Mouse (Mus musculus): ENCODE data around the gene Arih1. TPM values are rescaled to one million over a fixed set of nuclear protein-coding genes. Genes with fewer than 3 reads are reported as not detected.
A peak's percentile ranks its signal among the peaks of the same experiment; 100 is the strongest.

The Arih1 gene
- polyA plus RNA-seq, 1 experiment from 2014 or later, result 14.0 TPM

- peaks cover 18% of the 10 kb centered on the region for H3K36me3 ChIP-seq
- no peak overlapping the region for H3K27ac ChIP-seq (replicated peaks)
- no peak for ATAC-seq (ENCODE audit: extremely low read depth, insufficient number of reproducible peaks, low FRiP score, low TSS enrichment)
- no peaks in the 10 kb centered on the region for H3K27me3 ChIP-seq (replicated peaks)
- peaks cover 35% of the 10 kb centered on the region for H3K4me1 ChIP-seq
- H3K4me3 ChIP-seq, result no peak overlapping the region
- 62% methylated on average over 4 of the region's 4 CpGs for whole genome bisulfite sequencing
- H3K9ac ChIP-seq, result no peak overlapping the region
- no peaks in the 10 kb centered on the region for H3K9me3 ChIP-seq
- H3K4me2 ChIP-seq, result no peak overlapping the region
These were observed 27.4 kb downstream of the Arih1 start for GRCm38 (mm10) chr9:59458997-59459510.

GRCm38 (mm10) chr9:59458416-59458815, 28.0 kb downstream of the Arih1 start:
- WGBS, result 59% methylated on average over 1 of the region's 1 CpGs
- peaks cover 31% of the 10 kb centered on the region for H3K4me1 ChIP-seq
- peaks cover 15% of the 10 kb centered on the region for H3K36me3 ChIP-seq
- ATAC-seq (ENCODE audit: extremely low read depth, insufficient number of reproducible peaks, low FRiP score, low TSS enrichment), result no peak
- no peak overlapping the region for H3K9ac ChIP-seq
- H3K4me3 ChIP-seq, result no peak overlapping the region
- H3K9me3 ChIP-seq, result no peaks in the 10 kb centered on the region
- no peak overlapping the region for H3K27ac ChIP-seq (replicated peaks)
- H3K27me3 ChIP-seq (replicated peaks), result no peaks in the 10 kb centered on the region
- no peak overlapping the region for H3K4me2 ChIP-seq

- no peak for ATAC-seq (ENCODE audit: extremely low read depth, insufficient number of reproducible peaks, low FRiP score, low TSS enrichment)
- no peak overlapping the region for H3K9ac ChIP-seq
- no peaks in the 10 kb centered on the region for H3K9me3 ChIP-seq
- peaks cover 29% of the 10 kb centered on the region for H3K4me1 ChIP-seq
- peaks cover 12% of the 10 kb centered on the region for H3K36me3 ChIP-seq
- H3K4me2 ChIP-seq, result no peak overlapping the region
- H3K27me3 ChIP-seq (replicated peaks), result no peaks in the 10 kb centered on the region
- WGBS, result 86% methylated on average over 1 of the region's 1 CpGs
- H3K4me3 ChIP-seq, result no peak overlapping the region
- H3K27ac ChIP-seq (replicated peaks), result no peak overlapping the region
These were observed 28.7 kb downstream of the Arih1 start for GRCm38 (mm10) chr9:59457671-59458070.

- Histone ChIP-seq H3K9ac (no peak overlapping the region), H3K4me2 (no peak overlapping the region)
- 54% methylated on average over 3 of the region's 3 CpGs for WGBS
These were observed 30.9 kb downstream of the Arih1 start for GRCm38 (mm10) chr9:59455404-59456068.

GRCm38 (mm10) chr9:59433729-59434128, 52.7 kb downstream of the Arih1 start:
- no peak overlapping the region for H3K9ac ChIP-seq
- no peaks in the 10 kb centered on the region for H3K9me3 ChIP-seq
- no peak for ATAC-seq (ENCODE audit: extremely low read depth, insufficient number of reproducible peaks, low FRiP score, low TSS enrichment)
- no peaks in the 10 kb centered on the region for H3K27me3 ChIP-seq (replicated peaks)
- H3K4me3 ChIP-seq, result no peak overlapping the region
- H3K27ac ChIP-seq (replicated peaks), result no peak overlapping the region
- peaks cover 48% of the 10 kb centered on the region for H3K36me3 ChIP-seq
- H3K4me2 ChIP-seq, result no peak overlapping the region
- WGBS, result 87% methylated on average over 1 of the region's 1 CpGs
- H3K4me1 ChIP-seq, result peaks cover 9% of the 10 kb centered on the region

More at GRCm38 (mm10) chr9:59455404-59456068, 30.9 kb downstream of the Arih1 start:
- peaks cover 25% of the 10 kb centered on the region for H3K4me1 ChIP-seq
- no peaks in the 10 kb centered on the region for H3K9me3 ChIP-seq
- 0 out of 2 replicates have a peak overlapping the region, but pooled peaks have one; percentile 24 for H3K27ac ChIP-seq (replicated peaks)
- H3K4me3 ChIP-seq, result no peak overlapping the region
- peaks cover 13% of the 10 kb centered on the region for H3K36me3 ChIP-seq
- no peaks in the 10 kb centered on the region for H3K27me3 ChIP-seq (replicated peaks)
- no peak for ATAC-seq (ENCODE audit: extremely low read depth, insufficient number of reproducible peaks, low FRiP score, low TSS enrichment)

GRCm38 (mm10) chr9:59431626-59432025, 54.8 kb downstream of the Arih1 start:
- 96% methylated on average over 2 of the region's 2 CpGs for WGBS
- H3K36me3 ChIP-seq, result peaks cover 54% of the 10 kb centered on the region
- ATAC-seq (ENCODE audit: extremely low read depth, insufficient number of reproducible peaks, low FRiP score, low TSS enrichment), result no peak

GRCm38 (mm10) chr9:59420487-59420886, 65.9 kb downstream of the Arih1 start:
- Histone ChIP-seq H3K27me3 (replicated peaks) (no peaks in the 10 kb centered on the region), H3K27ac (replicated peaks) (no peak overlapping the region), H3K9ac (no peak overlapping the region), H3K4me1 (no peaks in the 10 kb centered on the region), H3K4me3 (no peak overlapping the region), H3K4me2 (no peak overlapping the region), H3K9me3 (no peaks in the 10 kb centered on the region), H3K36me3 (peaks cover 11% of the 10 kb centered on the region)
- no peak for ATAC-seq (ENCODE audit: extremely low read depth, insufficient number of reproducible peaks, low FRiP score, low TSS enrichment)
- WGBS, result 86% methylated on average over 6 of the region's 6 CpGs

More at GRCm38 (mm10) chr9:59431626-59432025, 54.8 kb downstream of the Arih1 start:
- H3K9ac ChIP-seq, result no peak overlapping the region
- no peaks in the 10 kb centered on the region for H3K27me3 ChIP-seq (replicated peaks)
- no peak overlapping the region for H3K4me2 ChIP-seq
- no peak overlapping the region for H3K4me3 ChIP-seq
- no peak overlapping the region for H3K27ac ChIP-seq (replicated peaks)
- no peaks in the 10 kb centered on the region for H3K9me3 ChIP-seq
- H3K4me1 ChIP-seq, result peaks cover 9% of the 10 kb centered on the region

- Histone ChIP-seq H3K4me1 (no peaks in the 10 kb centered on the region), H3K4me3 (no peak overlapping the region), H3K9ac (no peak overlapping the region), H3K9me3 (no peaks in the 10 kb centered on the region), H3K27me3 (replicated peaks) (no peaks in the 10 kb centered on the region), H3K4me2 (no peak overlapping the region), H3K27ac (replicated peaks) (no peak overlapping the region), H3K36me3 (peaks cover 79% of the 10 kb centered on the region)
- 100% methylated on average over 1 of the region's 1 CpGs for WGBS
- ATAC-seq (ENCODE audit: extremely low read depth, insufficient number of reproducible peaks, low FRiP score, low TSS enrichment), result no peak
These were observed 79.1 kb downstream of the Arih1 start for GRCm38 (mm10) chr9:59407271-59407670.

GRCm38 (mm10) chr9:59389086-59389485, 97.3 kb downstream of the Arih1 start:
- Histone ChIP-seq H3K36me3 (peaks cover 42% of the 10 kb centered on the region), H3K9ac (no peak overlapping the region), H3K4me3 (no peak overlapping the region), H3K4me2 (no peak overlapping the region), H3K4me1 (no peaks in the 10 kb centered on the region), H3K27me3 (replicated peaks) (no peaks in the 10 kb centered on the region), H3K27ac (replicated peaks) (no peak overlapping the region), H3K9me3 (no peaks in the 10 kb centered on the region)
- 80% methylated on average over 4 of the region's 4 CpGs for WGBS
- no peak for ATAC-seq (ENCODE audit: extremely low read depth, insufficient number of reproducible peaks, low FRiP score, low TSS enrichment)

GRCm38 (mm10) chr9:59388311-59388710, 98.1 kb downstream of the Arih1 start:
- no peak for ATAC-seq (ENCODE audit: extremely low read depth, insufficient number of reproducible peaks, low FRiP score, low TSS enrichment)
- no peaks in the 10 kb centered on the region for H3K4me1 ChIP-seq
- no peak overlapping the region for H3K9ac ChIP-seq
- no peaks in the 10 kb centered on the region for H3K27me3 ChIP-seq (replicated peaks)
- no peak overlapping the region for H3K4me2 ChIP-seq
- 60% methylated on average over 1 of the region's 1 CpGs for WGBS
- H3K4me3 ChIP-seq, result no peak overlapping the region
- H3K27ac ChIP-seq (replicated peaks), result no peak overlapping the region
- H3K36me3 ChIP-seq, result peaks cover 36% of the 10 kb centered on the region
- no peaks in the 10 kb centered on the region for H3K9me3 ChIP-seq

GRCm38 (mm10) chr9:59387461-59387860, 99.0 kb downstream of the Arih1 start:
- Histone ChIP-seq H3K4me1 (no peaks in the 10 kb centered on the region), H3K27me3 (replicated peaks) (no peaks in the 10 kb centered on the region), H3K4me2 (no peak overlapping the region), H3K9ac (no peak overlapping the region), H3K36me3 (peaks cover 27% of the 10 kb centered on the region), H3K9me3 (no peaks in the 10 kb centered on the region), H3K27ac (replicated peaks) (no peak overlapping the region), H3K4me3 (no peak overlapping the region)
- no peak for ATAC-seq (ENCODE audit: extremely low read depth, insufficient number of reproducible peaks, low FRiP score, low TSS enrichment)
- 44% methylated on average over 3 of the region's 3 CpGs for WGBS

GRCm38 (mm10) chr9:59375626-59376025, 110.8 kb downstream of the Arih1 start:
- Histone ChIP-seq H3K36me3 (no peaks in the 10 kb centered on the region), H3K4me1 (no peaks in the 10 kb centered on the region), H3K27me3 (replicated peaks) (no peaks in the 10 kb centered on the region), H3K9me3 (peaks cover 20% of the 10 kb centered on the region), H3K4me2 (no peak overlapping the region), H3K27ac (replicated peaks) (no peak overlapping the region), H3K9ac (no peak overlapping the region), H3K4me3 (no peak overlapping the region)
- 89% methylated on average over 15 of the region's 15 CpGs for WGBS
- no peak for ATAC-seq (ENCODE audit: extremely low read depth, insufficient number of reproducible peaks, low FRiP score, low TSS enrichment)

Measured in heart, embryonic 13.5 days (tissue).